Comparison of ENCODE assay signal across 18 mouse cellular contexts in genomic region chr3:16816101-16816500, GRCm38 (mm10).
DNase-seq lines count a peak whose midpoint lies in the region; ATAC-seq and TF ChIP-seq lines count a peak whose summit lies in the region.
"Had no signal": no experiment of that assay in that cellular context is flagged by ENCODE, and none has a peak within 500 bp of the region (broad histone marks: within the 10 kb centered on the region; RNA-seq: fewer than 3 reads in every experiment).

No protein-coding gene starts in this region.

- no peaks in the 10 kb centered on the region for H3K36me3 ChIP-seq in hindbrain, embryonic 13.5 days
- H3K36me3 ChIP-seq in hindbrain, embryonic 10.5 days, result no peaks in the 10 kb centered on the region
- no peaks in the 10 kb centered on the region for H3K36me3 ChIP-seq in midbrain, embryonic 13.5 days
- no peaks in the 10 kb centered on the region for H3K36me3 ChIP-seq in midbrain, embryonic 10.5 days
- H3K36me3 ChIP-seq in neural tube, embryonic 15.5 days, result no peaks in the 10 kb centered on the region
- H3K36me3 ChIP-seq: kidney, embryonic 15.5 days had no signal

- H3K9ac ChIP-seq in hindbrain, embryonic 13.5 days, result no peak overlapping the region
- H3K9ac ChIP-seq in midbrain, embryonic 13.5 days (replicated peaks), result no peak overlapping the region
- no peak overlapping the region for H3K9ac ChIP-seq in neural tube, embryonic 15.5 days (replicated peaks)
- H3K9ac ChIP-seq: kidney, embryonic 15.5 days had no signal

- DNase-seq in cerebellum, adult 2 months, result peak; percentile 9 to 16
- no peak for DNase-seq in cerebellum, postnatal 10 days
- DNase-seq in hindbrain, embryonic 10.5 days (ENCODE audit: low spot score), result no peak
- DNase-seq in midbrain, embryonic 10.5 days (ENCODE audit: low spot score), result no peak
- DNase-seq in spleen, adult 18-20 months, result no peak
- DNase-seq: adrenal gland, postnatal 36 days; kidney, postnatal 4 days; liver; right cerebral cortex, postnatal 25 days had no signal

- H3K9me3 ChIP-seq in hindbrain, embryonic 13.5 days, result no peaks in the 10 kb centered on the region
- no peaks in the 10 kb centered on the region for H3K9me3 ChIP-seq in hindbrain, embryonic 10.5 days
- H3K9me3 ChIP-seq in midbrain, embryonic 13.5 days, result no peaks in the 10 kb centered on the region
- no peaks in the 10 kb centered on the region for H3K9me3 ChIP-seq in midbrain, embryonic 10.5 days (replicated peaks)
- H3K9me3 ChIP-seq in neural tube, embryonic 15.5 days (replicated peaks), result no peaks in the 10 kb centered on the region
- H3K9me3 ChIP-seq: kidney, embryonic 15.5 days had no signal

- no peak for TF ChIP-seq POLR2A in cerebellum, adult 2 months (IDR thresholded peaks at IDR 0.05; ENCODE audit: borderline replicate concordance, insufficient read depth, low read length)

- no peak overlapping the region for H3K4me3 ChIP-seq in cerebellum, adult 2 months (replicated peaks; ENCODE audit: insufficient read depth, low read depth, low read length)
- no peak overlapping the region for H3K4me3 ChIP-seq in hindbrain, embryonic 13.5 days
- H3K4me3 ChIP-seq in hindbrain, embryonic 10.5 days, result no peak overlapping the region
- H3K4me3 ChIP-seq in midbrain, embryonic 13.5 days (replicated peaks), result no peak overlapping the region
- H3K4me3 ChIP-seq in midbrain, embryonic 10.5 days, result no peak overlapping the region
- H3K4me3 ChIP-seq in neural tube, embryonic 15.5 days (replicated peaks), result no peak overlapping the region
- H3K4me3 ChIP-seq: kidney, embryonic 15.5 days had no signal

- no peak overlapping the region for H3K4me2 ChIP-seq in hindbrain, embryonic 13.5 days
- no peak overlapping the region for H3K4me2 ChIP-seq in midbrain, embryonic 13.5 days (replicated peaks)
- no peak overlapping the region for H3K4me2 ChIP-seq in neural tube, embryonic 15.5 days
- H3K4me2 ChIP-seq: heart, embryonic 11.5 days; kidney, embryonic 15.5 days had no signal

- no peak for ATAC-seq in hindbrain, embryonic 13.5 days (ENCODE audit: low FRiP score)
- ATAC-seq in midbrain, embryonic 13.5 days, result no peak
- no peak for ATAC-seq in neural tube, embryonic 15.5 days (ENCODE audit: low FRiP score)
- ATAC-seq: intestine, postnatal 0 days; lung, postnatal 0 days had no signal

- 46% methylated on average over 3 of the region's 3 CpGs for WGBS in cerebellum, adult 2 months
- WGBS in hindbrain, embryonic 13.5 days, result 66% methylated on average over 3 of the region's 3 CpGs
- WGBS in hindbrain, embryonic 10.5 days, result 77% methylated on average over 3 of the region's 3 CpGs
- 73% methylated on average over 3 of the region's 3 CpGs for WGBS in midbrain, embryonic 13.5 days
- WGBS in midbrain, embryonic 10.5 days, result 73% methylated on average over 3 of the region's 3 CpGs
- WGBS in neural tube, embryonic 15.5 days, result 51% methylated on average over 3 of the region's 3 CpGs

- H3K27ac ChIP-seq in cerebellum, adult 2 months (ENCODE audit: insufficient read depth, low read length), result no peak overlapping the region
- peak overlapping the region; percentile 58 for H3K27ac ChIP-seq in hindbrain, embryonic 13.5 days
- no peak overlapping the region for H3K27ac ChIP-seq in hindbrain, embryonic 10.5 days
- H3K27ac ChIP-seq in midbrain, embryonic 13.5 days, result 0 out of 2 replicates have a peak overlapping the region, but pooled peaks have one; percentile 1
- H3K27ac ChIP-seq in midbrain, embryonic 10.5 days (replicated peaks), result no peak overlapping the region
- 0 out of 2 replicates have a peak overlapping the region, but pooled peaks have one; percentile 24 for H3K27ac ChIP-seq in neural tube, embryonic 15.5 days (replicated peaks)
- H3K27ac ChIP-seq: hindbrain, postnatal 0 days; kidney, embryonic 15.5 days had no signal

- H3K4me1 ChIP-seq in cerebellum, adult 2 months (ENCODE audit: control insufficient read depth, insufficient read depth, low read length), result no peaks in the 10 kb centered on the region
- H3K4me1 ChIP-seq in hindbrain, embryonic 13.5 days (replicated peaks), result peaks cover 20% of the 10 kb centered on the region
- H3K4me1 ChIP-seq in hindbrain, embryonic 10.5 days (replicated peaks), result peaks cover 7% of the 10 kb centered on the region; the same call in 1 of the 2 replicates
- H3K4me1 ChIP-seq in midbrain, embryonic 13.5 days (replicated peaks), result peaks cover 22% of the 10 kb centered on the region
- H3K4me1 ChIP-seq in midbrain, embryonic 10.5 days, result peaks cover 11% of the 10 kb centered on the region
- H3K4me1 ChIP-seq in neural tube, embryonic 15.5 days, result peaks cover 3% of the 10 kb centered on the region; the same call in 1 of the 2 replicates
- H3K4me1 ChIP-seq: kidney, embryonic 15.5 days had no signal

- no peak for TF ChIP-seq CTCF in cerebellum, adult 2 months (IDR thresholded peaks at IDR 0.05; ENCODE audit: borderline replicate concordance, insufficient read depth, low read depth, low read length)

- H3K27me3 ChIP-seq in cerebellum, adult 2 months (ENCODE audit: control insufficient read depth, insufficient read depth, low read length), result no peaks in the 10 kb centered on the region
- H3K27me3 ChIP-seq in hindbrain, embryonic 13.5 days, result no peaks in the 10 kb centered on the region
- no peaks in the 10 kb centered on the region for H3K27me3 ChIP-seq in hindbrain, embryonic 10.5 days (ENCODE audit: insufficient read depth, poor library complexity, severe bottlenecking)
- no peaks in the 10 kb centered on the region for H3K27me3 ChIP-seq in midbrain, embryonic 13.5 days
- H3K27me3 ChIP-seq in midbrain, embryonic 10.5 days (ENCODE audit: low read depth, poor library complexity, severe bottlenecking), result no peaks in the 10 kb centered on the region
- H3K27me3 ChIP-seq in neural tube, embryonic 15.5 days (replicated peaks), result no peaks in the 10 kb centered on the region
- H3K27me3 ChIP-seq: CH12.LX; kidney, embryonic 15.5 days had no signal

Comparison
In these comparisons a context has a peak if more than half of its experiments do, and no peak if none do; other contexts are left out.
1. DNase-seq: peak in cerebellum, adult 2 months (2 of 2); none in cerebellum, postnatal 10 days (0 of 2), hindbrain, embryonic 10.5 days (single experiment), midbrain, embryonic 10.5 days (single experiment) and spleen, adult 18-20 months (0 of 2).
2. H3K27ac ChIP-seq: peak in hindbrain, embryonic 13.5 days (single experiment), midbrain, embryonic 13.5 days (single experiment) and neural tube, embryonic 15.5 days (single experiment); none in cerebellum, adult 2 months (single experiment), hindbrain, embryonic 10.5 days (single experiment) and midbrain, embryonic 10.5 days (single experiment).